Mouse (Mus musculus): ENCODE results near the gene Rhbdl3.

DNA sequence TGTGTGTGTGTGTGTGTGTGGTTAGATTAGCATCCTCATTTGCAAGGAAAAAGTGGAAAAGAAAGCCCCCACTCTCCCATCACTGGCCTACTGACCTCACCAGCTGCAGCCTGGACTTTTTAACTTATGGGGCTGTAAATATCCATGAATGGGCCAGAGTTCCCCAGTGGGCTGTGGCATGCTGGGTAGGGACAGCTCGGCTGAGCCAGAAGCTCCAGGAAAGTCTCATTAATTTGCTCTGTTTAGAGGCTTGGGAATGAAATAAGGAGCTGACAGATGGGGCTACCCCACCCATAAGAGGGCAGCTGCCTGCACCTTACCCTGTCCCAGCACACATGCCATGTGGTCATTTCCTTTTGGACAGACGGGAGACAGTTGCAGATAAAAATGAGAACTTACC, 11.3 kb downstream of the Rhbdl3 start:
- TF ChIP-seq POLR2A (IDR thresholded peaks at IDR 0.05; ENCODE audit: borderline replicate concordance, control insufficient read depth, low read depth, low read length) (no peak), CTCF (IDR thresholded peaks at IDR 0.05; ENCODE audit: control insufficient read depth, insufficient read depth, low read length) (no peak)

All from bone marrow, adult 2 months (tissue).